Mouse (Mus musculus): Measurements from ENCODE around the gene Lce1i. TPM values are rescaled to one million over a fixed set of nuclear protein-coding genes. Genes with fewer than 3 reads are reported as not detected.
"Not testable (repeated sequence)": the region's sequence is repeated elsewhere in the genome, so short reads cannot be mapped to it uniquely, and the experiment has no call there.

The Lce1i gene
- polyA plus RNA-seq (2021) = not detected

GRCm38 (mm10) chr3:92778799-92779198 is at the start of gene Lce1i:
Gene Lce1i, minus strand, starts transcription at chr3:92778899.
- ATAC-seq (no peak), DNase-seq (ENCODE audit: low read depth, low spot score) (no peak)
- ChIA-PET CTCF (no interaction called here), POLR2A (no interaction called here)
- in situ Hi-C loops (cut with MboI; ENCODE audit: low pct_unique_long_range_greater_than_20kb) = loop anchor here (10.0 kb wide), 1 partner anchor 634 kb away; the partner anchor contains the start of gene Lelp1
- TF ChIP-seq CTCF (IDR thresholded peaks at IDR 0.05) = no peak
- H3K27me3 ChIP-seq = peaks cover 18% of the 10 kb centered on the region

- H3K27me3 ChIP-seq = peaks cover 6% of the 10 kb centered on the region
- no peak for ATAC-seq
- CTCF ChIA-PET = interaction anchor here (1.3 kb wide), 1 partner anchor 8 kb away, joined by 4 read pairs; no protein-coding TSS in a partner anchor
Observed at GRCm38 (mm10) chr3:92827108-92827507, 48.4 kb upstream of the Lce1i start, which contains the start of gene Kprp. Gene Kprp, minus strand, starts transcription at chr3:92827247.

GRCm38 (mm10) chr3:92825808-92826207 is 47.1 kb upstream of the Lce1i start:
- ChIA-PET POLR2A (no interaction called here), CTCF (interaction anchor here (1.3 kb wide), 1 partner anchor 10 kb away, joined by 4 read pairs; no protein-coding TSS in a partner anchor)
- ATAC-seq (no peak), DNase-seq (ENCODE audit: low read depth, low spot score) (no peak)
- TF ChIP-seq CTCF (IDR thresholded peaks at IDR 0.05) = no peak
- peaks cover 6% of the 10 kb centered on the region for H3K27me3 ChIP-seq
- in situ Hi-C loops (cut with MboI; ENCODE audit: low pct_unique_long_range_greater_than_20kb) = no loop called here

More at GRCm38 (mm10) chr3:92827108-92827507, 48.4 kb upstream of the Lce1i start, which contains the start of gene Kprp:
- POLR2A ChIA-PET = no interaction called here
- no peak for DNase-seq (ENCODE audit: low read depth, low spot score)
- no peak for TF ChIP-seq CTCF (IDR thresholded peaks at IDR 0.05)
- in situ Hi-C loops (cut with MboI; ENCODE audit: low pct_unique_long_range_greater_than_20kb) = no loop called here

- in situ Hi-C loops (cut with MboI; ENCODE audit: low pct_unique_long_range_greater_than_20kb); POLR2A ChIA-PET; ATAC-seq; DNase-seq (ENCODE audit: low read depth, low spot score); CTCF ChIA-PET: not testable (repeated sequence)
- peaks cover 11% of the 10 kb centered on the region for H3K27me3 ChIP-seq
Observed at GRCm38 (mm10) chr3:92816036-92816435, 37.3 kb upstream of the Lce1i start.

GRCm38 (mm10) chr3:92815581-92815980 is 36.9 kb upstream of the Lce1i start:
- no peak for ATAC-seq
- ChIA-PET CTCF (no interaction called here), POLR2A (no interaction called here)
- TF ChIP-seq CTCF (IDR thresholded peaks at IDR 0.05) = no peak
- peaks cover 11% of the 10 kb centered on the region for H3K27me3 ChIP-seq
- DNase-seq (ENCODE audit: low read depth, low spot score) = no peak
- in situ Hi-C loops (cut with MboI; ENCODE audit: low pct_unique_long_range_greater_than_20kb) = no loop called here

- H3K27me3 ChIP-seq = peaks cover 11% of the 10 kb centered on the region
- in situ Hi-C loops (cut with MboI; ENCODE audit: low pct_unique_long_range_greater_than_20kb) = no loop called here
- ChIA-PET CTCF (no interaction called here), POLR2A (no interaction called here)
- ATAC-seq (no peak), DNase-seq (ENCODE audit: low read depth, low spot score) (no peak)
- no peak for TF ChIP-seq CTCF (IDR thresholded peaks at IDR 0.05)
Observed at GRCm38 (mm10) chr3:92807791-92808190, 29.1 kb upstream of the Lce1i start, which contains the start of gene Lce1k. Gene Lce1k, minus strand, starts transcription at chr3:92807891.

GRCm38 (mm10) chr3:92790414-92790813 is 11.7 kb upstream of the Lce1i start, which contains the start of gene Lce1j:
Gene Lce1j, minus strand, starts transcription at chr3:92790514.
- ChIA-PET CTCF (no interaction called here), POLR2A (no interaction called here)
- peaks cover 3% of the 10 kb centered on the region for H3K27me3 ChIP-seq
- ATAC-seq = no peak
- in situ Hi-C loops (cut with MboI; ENCODE audit: low pct_unique_long_range_greater_than_20kb) = no loop called here
- DNase-seq (ENCODE audit: low read depth, low spot score) = no peak
- TF ChIP-seq CTCF (IDR thresholded peaks at IDR 0.05) = no peak

GRCm38 (mm10) chr3:92771573-92771972 is 7.1 kb downstream of the Lce1i start:
- peak; percentile 58 for TF ChIP-seq CTCF (IDR thresholded peaks at IDR 0.05)
- ChIA-PET CTCF (interaction anchor here (1.5 kb wide), 1 partner anchor 20 kb away, joined by 3 read pairs; the partner anchor contains the start of gene Lce1g), POLR2A (no interaction called here)
- no peak for ATAC-seq
- in situ Hi-C loops (cut with MboI; ENCODE audit: low pct_unique_long_range_greater_than_20kb) = loop anchor here (10.0 kb wide), 1 partner anchor 627 kb away; the partner anchor contains the start of gene Lelp1
- peaks cover 32% of the 10 kb centered on the region for H3K27me3 ChIP-seq
- no peak for DNase-seq (ENCODE audit: low read depth, low spot score)

GRCm38 (mm10) chr3:92764965-92765364 is 13.7 kb downstream of the Lce1i start, which contains the start of gene Lce1h:
Gene Lce1h, minus strand, starts transcription at chr3:92765065.
- DNase-seq (ENCODE audit: low read depth, low spot score) (no peak), ATAC-seq (no peak)
- TF ChIP-seq CTCF (IDR thresholded peaks at IDR 0.05) = no peak
- in situ Hi-C loops (cut with MboI; ENCODE audit: low pct_unique_long_range_greater_than_20kb) = no loop called here
- CTCF ChIA-PET = no interaction called here
- H3K27me3 ChIP-seq = peaks cover 18% of the 10 kb centered on the region
- POLR2A ChIA-PET = no interaction called here

- DNase-seq (ENCODE audit: low read depth, low spot score) (no peak), ATAC-seq (no peak)
- in situ Hi-C loops (cut with MboI; ENCODE audit: low pct_unique_long_range_greater_than_20kb) = no loop called here
- POLR2A ChIA-PET = no interaction called here
- CTCF ChIA-PET = no interaction called here
- peaks cover 15% of the 10 kb centered on the region for H3K27me3 ChIP-seq
- peak; percentile 21 for TF ChIP-seq CTCF (IDR thresholded peaks at IDR 0.05)
Observed at GRCm38 (mm10) chr3:92753197-92753596, 25.5 kb downstream of the Lce1i start.

GRCm38 (mm10) chr3:92752238-92752637 is 26.5 kb downstream of the Lce1i start, which contains the start of gene Lce1g:
Gene Lce1g, minus strand, starts transcription at chr3:92752338.
- TF ChIP-seq CTCF (IDR thresholded peaks at IDR 0.05) = no peak
- ChIA-PET POLR2A (no interaction called here), CTCF (interaction anchor here (1.5 kb wide), 1 partner anchor 20 kb away, joined by 3 read pairs; no protein-coding TSS in a partner anchor)
- ATAC-seq (no peak), DNase-seq (ENCODE audit: low read depth, low spot score) (no peak)
- in situ Hi-C loops (cut with MboI; ENCODE audit: low pct_unique_long_range_greater_than_20kb) = no loop called here
- H3K27me3 ChIP-seq = peaks cover 15% of the 10 kb centered on the region

- no peak for ATAC-seq
- TF ChIP-seq CTCF (IDR thresholded peaks at IDR 0.05) = no peak
- in situ Hi-C loops (cut with MboI; ENCODE audit: low pct_unique_long_range_greater_than_20kb) = no loop called here
- ChIA-PET POLR2A (no interaction called here), CTCF (no interaction called here)
- peaks cover 11% of the 10 kb centered on the region for H3K27me3 ChIP-seq
- no peak for DNase-seq (ENCODE audit: low read depth, low spot score)
Observed at GRCm38 (mm10) chr3:92738996-92739395, 39.7 kb downstream of the Lce1i start, which contains the start of gene Gm38119. Gene Gm38119, minus strand, starts transcription at chr3:92739096.

Other genes starting within 250 kb of the Lce1i start
- not detected for gene 2310046K23Rik, start 244.4 kb downstream of the Lce1i start, polyA plus RNA-seq (2021)
- gene Ivl, start 205.2 kb downstream of the Lce1i start, polyA plus RNA-seq (2021) = not detected
- gene Smcp, start 189.9 kb downstream of the Lce1i start, polyA plus RNA-seq (2021) = not detected
- not detected for gene 2210017I01Rik, start 171.4 kb downstream of the Lce1i start, polyA plus RNA-seq (2021)
- gene Lce6a, start 157.2 kb downstream of the Lce1i start, polyA plus RNA-seq (2021) = not detected
- not detected for gene Lce1a1, start 130.6 kb downstream of the Lce1i start, polyA plus RNA-seq (2021)
- not detected for gene Lce1b, start 122.0 kb downstream of the Lce1i start, polyA plus RNA-seq (2021)
- gene Lce1a2, start 108.6 kb downstream of the Lce1i start, polyA plus RNA-seq (2021) = not detected
- not detected for gene Lce1c, start 99.7 kb downstream of the Lce1i start, polyA plus RNA-seq (2021)
- not detected for gene Lce1d, start 91.7 kb downstream of the Lce1i start, polyA plus RNA-seq (2021)
- not detected for gene Lce1e, start 69.8 kb downstream of the Lce1i start, polyA plus RNA-seq (2021)
- not detected for gene Lce1f, start 58.5 kb downstream of the Lce1i start, polyA plus RNA-seq (2021)
- gene Gm38119, start 39.8 kb downstream of the Lce1i start, polyA plus RNA-seq (2021) = not detected
- not detected for gene Lce1g, start 26.6 kb downstream of the Lce1i start, polyA plus RNA-seq (2021)
- not detected for gene Lce1h, start 13.8 kb downstream of the Lce1i start, polyA plus RNA-seq (2021)
- gene Lce1j, start 11.6 kb upstream of the Lce1i start, polyA plus RNA-seq (2021) = not detected
- gene Lce1k, start 29.0 kb upstream of the Lce1i start, polyA plus RNA-seq (2021) = not detected
- not detected for gene Kprp, start 48.3 kb upstream of the Lce1i start, polyA plus RNA-seq (2021)
- gene Lce1l, start 72.4 kb upstream of the Lce1i start, polyA plus RNA-seq (2021) = not detected
- not detected for gene 2310050C09Rik, start 91.3 kb upstream of the Lce1i start, polyA plus RNA-seq (2021)
- gene Lce3a, start 147.3 kb upstream of the Lce1i start, polyA plus RNA-seq (2021) = 0.54 TPM
- gene Lce3b, start 154.1 kb upstream of the Lce1i start, polyA plus RNA-seq (2021) = not detected
- gene Lce3c, start 165.6 kb upstream of the Lce1i start, polyA plus RNA-seq (2021) = 2.1 TPM
- gene Lce3d, start 178.5 kb upstream of the Lce1i start, polyA plus RNA-seq (2021) = 1.1 TPM
- gene Lce3e, start 188.2 kb upstream of the Lce1i start, polyA plus RNA-seq (2021) = not detected
- gene Lce3f, start 213.3 kb upstream of the Lce1i start, polyA plus RNA-seq (2021) = not detected
- gene Crct1, start 236.8 kb upstream of the Lce1i start, polyA plus RNA-seq (2021) = 0.31 TPM
- gene Lce1m, start 240.2 kb upstream of the Lce1i start, polyA plus RNA-seq (2021) = not detected

Data from Patski (cell line).